Mouse (Mus musculus) small intestine, adult 2 months (tissue): ENCODE measurements at regions not wholly inside any gene's neighbourhood (a gene's known extent, or its start where the extent isn't known, plus 50 kb on each side); places are given as distances from the start of the nearest gene placed in this dataset.

Experiments used
- H3K27ac ChIP-seq: fragments of 200-500 bp; 2 replicates; pipeline ENCODE4 v1.5.1; 2012; ENCODE audit warnings: low read depth, low read length, control low read depth, inconsistent platforms; ENCODE audit not compliant: insufficient read depth
- H3K27me3 ChIP-seq: fragments of 200-500 bp; 2 replicates; pipeline ENCODE4 v1.6.1; 2012; ENCODE audit warnings: mild to moderate bottlenecking, moderate library complexity, low read length, inconsistent platforms; ENCODE audit not compliant: control insufficient read depth, insufficient read depth
- H3K36me3 ChIP-seq: fragments of 200-500 bp; 2 replicates; pipeline ENCODE4 v1.6.1; 2012; ENCODE audit warnings: mild to moderate bottlenecking, low read length, control low read depth, inconsistent platforms; ENCODE audit not compliant: control insufficient read depth, insufficient read depth
- H3K4me1 ChIP-seq: fragments of 200-500 bp; 2 replicates; pipeline ENCODE4 v1.6.1; 2012; ENCODE audit warnings: low read length, inconsistent platforms, mixed read lengths; ENCODE audit not compliant: control insufficient read depth, insufficient read depth, insufficient read length
- H3K4me3 ChIP-seq: fragments of 200-500 bp; 2 replicates; pipeline ENCODE4 v1.5.1; 2012; ENCODE audit warnings: low read depth, mild to moderate bottlenecking, control low read depth, inconsistent platforms, low read length, moderate library complexity
- CTCF ChIP-seq: fragments of 200-500 bp; IDR thresholded peaks from 2 replicates; pipeline ENCODE4 v1.5.1; 2012; ENCODE audit warnings: low read depth, mild to moderate bottlenecking, control low read depth, inconsistent platforms, low read length, moderate library complexity, mixed read lengths; ENCODE audit not compliant: insufficient replicate concordance, insufficient read length; ENCODE audit errors: extremely low read depth
- POLR2A ChIP-seq: fragments of 200-500 bp; IDR thresholded peaks from 2 replicates; pipeline ENCODE4 v1.6.1; 2012; ENCODE audit warnings: low read depth, mild to moderate bottlenecking, control low read depth, inconsistent platforms, low read length, moderate library complexity
- WGBS: fragments of 180-500 bp; shearing (Covaris S2); methylation state at CpG from one replicate; pipeline ENCODE4 v1.1.7; 2018; 5-methylcytosine and 5-hydroxymethylcytosine counted together

- Histone ChIP-seq H3K27ac (no peak overlapping the region), H3K27me3 (no peaks in the 10 kb centered on the region), H3K4me3 (no peak overlapping the region), H3K4me1 (peaks cover 7% of the 10 kb centered on the region), H3K36me3 (no peaks in the 10 kb centered on the region)
- 29% methylated on average over 1 of the region's 1 CpGs for WGBS
- no peak for TF ChIP-seq POLR2A
- no peak for TF ChIP-seq CTCF
These were observed 87.2 kb upstream of the Chrm3 start for GRCm38 (mm10) chr13:10447806-10448205.

- Histone ChIP-seq H3K36me3 (no peaks in the 10 kb centered on the region), H3K27me3 (no peaks in the 10 kb centered on the region), H3K4me3 (no peak overlapping the region), H3K4me1 (peaks cover 7% of the 10 kb centered on the region), H3K27ac (no peak overlapping the region)
- 27% methylated on average over 3 of the region's 3 CpGs for WGBS
- no peak for TF ChIP-seq CTCF
- no peak for TF ChIP-seq POLR2A
These were observed 85.0 kb upstream of the Chrm3 start for GRCm38 (mm10) chr13:10445679-10446078.
